Mouse (Mus musculus) limb, embryonic 14.5 days (tissue): ENCODE results near the gene Atxn7l1. TPM values are rescaled to one million over a fixed set of nuclear protein-coding genes. Genes with fewer than 3 reads are reported as not detected.
A peak's percentile ranks its signal among the peaks of the same experiment; 100 is the strongest.

Experiments used
- ATAC-seq: fragments of 200-750 bp; cut with Nextera tagmentation; 2 replicates; pipeline ENCODE4 v1.8.0; 2017; ENCODE audit warnings: low read depth, moderate number of reproducible peaks, moderate TSS enrichment; ENCODE audit not compliant: low FRiP score
- DNase-seq: peaks from one replicate; pipeline ENCODE4 v3.0.0-alpha.2; 2015; ENCODE audit warnings: low spot score
- H3K27ac ChIP-seq: fragments of 300-500 bp; sonication (generic); replicated peaks from 2 replicates; pipeline ENCODE4 v1.5.1; 2014; ENCODE audit warnings: low read depth, mild to moderate bottlenecking, low read length, moderate library complexity, mixed read lengths
- H3K27me3 ChIP-seq: fragments of 300-500 bp; sonication (generic); 2 replicates; pipeline ENCODE4 v1.6.1; 2014; ENCODE audit warnings: low read length, mixed read lengths; ENCODE audit not compliant: control insufficient read depth, insufficient read depth
- H3K36me3 ChIP-seq: fragments of 300-500 bp; sonication (generic); 2 replicates; pipeline ENCODE4 v1.6.1; 2014; ENCODE audit warnings: mild to moderate bottlenecking, low read length, moderate library complexity, mixed read lengths; ENCODE audit not compliant: control insufficient read depth, insufficient read depth
- H3K4me1 ChIP-seq: fragments of 300-500 bp; sonication (generic); 2 replicates; pipeline ENCODE4 v1.6.1; 2014; ENCODE audit warnings: antibody characterized with exemption, low read length, mixed read lengths; ENCODE audit not compliant: control insufficient read depth, insufficient read depth
- H3K4me2 ChIP-seq: fragments of 300-500 bp; sonication (generic); replicated peaks from 2 replicates; pipeline ENCODE4 v1.6.1; 2014; ENCODE audit warnings: low read depth, mild to moderate bottlenecking, low read length, moderate library complexity; ENCODE audit not compliant: severe bottlenecking
- H3K4me3 ChIP-seq: fragments of 300-500 bp; sonication (generic); replicated peaks from 2 replicates; pipeline ENCODE4 v1.5.1; 2014; ENCODE audit warnings: low read length
- H3K9ac ChIP-seq: fragments of 300-500 bp; sonication (generic); 2 replicates; pipeline ENCODE4 v1.6.1; 2014; ENCODE audit warnings: mild to moderate bottlenecking, low read depth, low read length, moderate library complexity; ENCODE audit not compliant: severe bottlenecking
- H3K9me3 ChIP-seq: fragments of 300-500 bp; sonication (generic); 2 replicates; pipeline ENCODE4 v1.6.1; 2016; ENCODE audit warnings: low read length; ENCODE audit not compliant: control insufficient read depth
- POLR2A ChIP-seq: fragments of 200-500 bp; IDR thresholded peaks from 2 replicates; pipeline ENCODE4 v1.8.0; 2012; ENCODE audit warnings: inconsistent platforms, mild to moderate bottlenecking, moderate library complexity, borderline replicate concordance; ENCODE audit not compliant: insufficient read depth, insufficient read length; ENCODE audit errors: extremely low read depth
- WGBS: fragments of 180-500 bp; shearing (Covaris S2); extraction: QIAGEN DNeasy Blood & Tissue Kit; methylation state at CpG from one replicate; pipeline ENCODE4 v1.1.7; 2014; 5-methylcytosine and 5-hydroxymethylcytosine counted together
- polyA plus RNA-seq, 2 experiments: library from polyadenylated mRNA; depleted of rRNA in 1 of 2; stranded (reverse) in 1 of 2; unstranded in 1 of 2; fragments of >200 nt; fragmentation: Nextera tagmentation in 1 of 2; extraction: Ambion mirVana in 1 of 2; gene quantifications; 2 replicates each; pipeline versions ENCODE4 v1.2.1 to v1.2.3; 2012 to 2014

Atxn7l1 gene
- polyA plus RNA-seq, 2 experiments = 15.3 to 23.1 TPM

DNA sequence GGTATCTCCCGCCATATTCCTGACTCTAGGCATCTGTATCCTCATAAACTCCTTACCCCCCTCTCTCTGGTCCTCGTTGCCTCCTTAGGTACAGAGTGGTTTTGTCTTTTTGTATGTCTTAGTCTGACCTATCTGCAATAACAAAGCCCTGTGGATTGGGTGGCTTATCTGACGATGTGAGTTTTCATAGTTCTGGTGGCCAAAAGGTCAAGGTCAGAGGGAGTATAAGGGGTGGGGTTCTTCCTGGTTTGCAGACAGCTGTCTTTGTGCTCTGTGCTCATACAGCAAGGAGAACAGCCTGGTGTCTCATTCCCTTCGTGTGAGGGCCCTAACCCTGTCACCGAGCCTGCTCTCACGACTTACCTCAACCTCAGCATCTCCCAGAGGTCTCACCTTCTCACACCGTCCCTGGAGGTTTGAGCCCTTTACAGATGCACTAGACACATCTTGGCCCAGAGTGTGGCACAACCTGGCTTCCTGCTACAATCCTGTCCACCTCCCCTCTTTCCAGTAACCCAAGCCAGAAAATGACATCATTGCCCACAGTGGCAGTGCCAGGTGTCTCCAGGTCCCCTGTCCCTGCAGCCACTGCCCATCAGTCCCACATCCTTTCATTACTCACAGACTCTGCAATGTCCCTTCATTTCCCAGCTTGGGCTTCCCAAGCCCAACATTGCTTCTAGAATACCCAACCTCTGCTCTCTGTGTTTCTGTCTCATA is 54.2 kb downstream of the Atxn7l1 start:
- no peaks in the 10 kb centered on the region for H3K27me3 ChIP-seq
- no peaks in the 10 kb centered on the region for H3K4me1 ChIP-seq
- ATAC-seq (no peak), DNase-seq (no peak)
- H3K4me3 ChIP-seq = no peak overlapping the region
- no peak for TF ChIP-seq POLR2A
- no peaks in the 10 kb centered on the region for H3K9me3 ChIP-seq
- WGBS = 71% methylated on average over 7 of the region's 7 CpGs
- H3K4me2 ChIP-seq = no peak overlapping the region
- no peaks in the 10 kb centered on the region for H3K36me3 ChIP-seq
- H3K9ac ChIP-seq = no peak overlapping the region; the same call in 1 of the 2 replicates
- H3K27ac ChIP-seq = no peak overlapping the region

DNA sequence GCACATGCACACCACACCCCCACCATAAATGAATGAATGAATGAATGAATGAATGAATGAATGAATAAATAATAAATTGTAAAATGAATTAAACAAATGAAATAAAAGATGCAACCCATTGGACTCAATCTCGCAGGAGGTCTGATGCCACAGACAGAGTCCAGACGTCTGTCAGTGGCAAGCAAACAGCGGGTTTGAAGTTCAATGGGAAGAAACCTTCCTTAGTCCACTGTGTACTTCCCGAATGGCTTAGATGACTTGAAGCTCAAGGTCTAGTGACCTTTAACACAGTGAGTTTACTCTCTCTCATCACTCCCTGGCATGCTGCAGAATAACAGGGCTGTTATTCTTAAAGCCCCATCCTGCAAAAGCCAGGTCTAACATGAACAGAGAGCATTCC is 57.8 kb downstream of the Atxn7l1 start:
- 92% methylated on average over 4 of the region's 4 CpGs for WGBS
- ATAC-seq (no peak), DNase-seq (no peak)
- H3K4me2 ChIP-seq = no peak overlapping the region
- no peak for TF ChIP-seq POLR2A
- no peaks in the 10 kb centered on the region for H3K36me3 ChIP-seq
- H3K27me3 ChIP-seq = no peaks in the 10 kb centered on the region
- H3K4me1 ChIP-seq = no peaks in the 10 kb centered on the region
- H3K27ac ChIP-seq = no peak overlapping the region
- no peak overlapping the region for H3K4me3 ChIP-seq
- no peak overlapping the region for H3K9ac ChIP-seq
- no peaks in the 10 kb centered on the region for H3K9me3 ChIP-seq

DNA sequence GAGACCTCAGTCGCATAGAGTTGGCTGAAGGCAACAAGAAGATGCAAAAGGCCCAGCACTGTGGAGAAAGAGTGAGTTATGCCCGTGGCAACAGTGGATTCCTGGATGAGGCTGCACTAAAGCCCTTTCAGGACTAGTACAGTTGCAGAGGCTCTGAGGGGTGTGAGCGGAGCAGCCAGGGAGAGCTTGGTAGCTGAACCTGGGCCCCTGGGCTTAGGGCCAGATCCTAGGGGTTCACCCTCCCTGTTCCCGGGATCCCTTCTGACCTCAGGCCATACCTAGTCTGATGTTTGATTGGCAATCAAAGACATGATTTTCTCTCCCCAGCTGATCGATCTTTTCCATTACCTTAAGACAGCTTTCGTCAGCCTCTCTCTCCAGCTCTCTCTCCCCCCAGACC is 58.8 kb downstream of the Atxn7l1 start:
- Histone ChIP-seq H3K9ac (no peak overlapping the region), H3K4me2 (no peak overlapping the region), H3K9me3 (no peaks in the 10 kb centered on the region), H3K36me3 (no peaks in the 10 kb centered on the region), H3K27ac (no peak overlapping the region), H3K4me1 (no peaks in the 10 kb centered on the region), H3K27me3 (no peaks in the 10 kb centered on the region), H3K4me3 (no peak overlapping the region)
- 92% methylated on average over 6 of the region's 6 CpGs for WGBS
- no peak for TF ChIP-seq POLR2A
- DNase-seq (no peak), ATAC-seq (no peak)

DNA sequence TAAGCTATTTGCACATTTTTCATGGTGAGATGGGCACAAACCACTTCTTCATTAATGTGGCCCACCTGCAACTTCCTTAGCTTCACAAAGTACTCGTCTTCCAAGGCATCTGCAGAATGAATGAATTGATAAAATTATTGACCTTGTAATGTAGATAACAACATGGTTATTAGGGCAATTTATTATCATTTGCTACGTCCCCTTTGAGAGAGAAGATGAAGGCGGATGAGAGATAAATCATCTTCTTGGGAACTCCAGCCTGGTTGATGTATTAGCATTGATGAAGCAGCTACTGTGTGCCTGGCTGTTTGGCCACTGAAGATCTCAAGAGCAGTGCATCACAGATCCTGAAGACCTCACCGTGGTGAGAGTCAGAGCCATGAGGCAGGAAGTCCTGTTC is 63.4 kb downstream of the Atxn7l1 start:
- Histone ChIP-seq H3K27me3 (no peaks in the 10 kb centered on the region), H3K36me3 (no peaks in the 10 kb centered on the region), H3K27ac (no peak overlapping the region), H3K4me2 (no peak overlapping the region), H3K4me1 (no peaks in the 10 kb centered on the region), H3K9me3 (no peaks in the 10 kb centered on the region), H3K9ac (no peak overlapping the region), H3K4me3 (no peak overlapping the region)
- no peak for DNase-seq
- ATAC-seq = no peak
- WGBS = 77% methylated on average over 4 of the region's 4 CpGs
- TF ChIP-seq POLR2A = no peak

DNA sequence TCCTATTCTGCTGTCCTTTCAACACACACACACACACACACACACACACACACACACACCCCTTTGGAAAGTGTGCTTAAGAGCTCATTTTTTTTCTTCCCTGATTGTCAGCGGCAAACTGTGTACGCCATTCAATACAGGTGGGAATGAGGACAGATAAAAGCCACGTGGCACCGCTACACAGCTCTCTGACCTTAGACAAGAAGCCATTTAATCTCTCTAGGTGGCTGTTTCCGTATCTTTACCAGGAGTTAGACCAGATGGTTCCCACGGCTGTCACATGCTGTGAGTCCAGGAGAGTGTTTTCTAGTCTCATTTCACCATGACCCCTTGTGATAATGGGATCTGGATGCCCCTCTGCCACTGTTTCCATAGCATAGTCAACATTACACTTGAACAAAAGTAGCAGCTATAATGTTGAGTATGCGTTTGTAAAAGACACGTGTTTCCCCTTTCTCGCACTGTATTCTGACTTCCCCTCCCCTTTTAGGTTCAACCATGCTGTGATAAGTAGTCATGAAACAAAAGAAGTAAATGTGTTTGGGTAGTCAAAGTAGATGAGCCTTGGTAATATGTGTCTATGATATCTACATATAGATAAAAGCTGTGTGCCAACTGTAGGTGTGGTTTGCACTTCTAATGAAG is 70.8 kb downstream of the Atxn7l1 start:
- WGBS = 86% methylated on average over 9 of the region's 9 CpGs
- Histone ChIP-seq H3K4me3 (no peak overlapping the region), H3K27ac (no peak overlapping the region), H3K27me3 (no peaks in the 10 kb centered on the region), H3K4me1 (peaks cover 3% of the 10 kb centered on the region), H3K36me3 (0 out of 2 replicates have a peak, but pooled peaks cover 5% of the 10 kb centered on the region), H3K9me3 (no peaks in the 10 kb centered on the region), H3K4me2 (no peak overlapping the region), H3K9ac (no peak overlapping the region)
- ATAC-seq (no peak), DNase-seq (no peak)
- no peak for TF ChIP-seq POLR2A

DNA sequence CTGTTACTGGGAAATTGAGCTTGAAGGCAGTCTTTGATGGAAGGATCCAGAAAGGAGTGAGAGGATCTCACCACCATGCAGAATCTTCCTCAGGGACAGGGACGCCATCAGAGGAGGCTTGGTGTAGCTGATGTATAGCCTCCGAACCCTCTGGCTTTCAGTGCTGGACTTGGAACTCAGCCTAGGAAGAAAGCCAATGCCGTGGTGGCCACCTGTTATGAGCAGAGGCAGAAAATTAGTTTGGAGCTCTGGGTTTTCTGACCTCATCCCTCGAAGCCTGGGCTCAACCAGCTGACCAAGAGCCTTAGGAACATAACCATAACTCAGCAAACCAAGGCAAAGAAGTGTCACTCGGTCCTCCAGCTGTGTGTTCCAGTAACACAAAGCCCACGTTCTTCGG is 71.9 kb downstream of the Atxn7l1 start:
- no peak overlapping the region for H3K4me2 ChIP-seq
- peak; percentile 59; the same call in 1 of the 2 replicates for ATAC-seq

More for the DNA sequence above, 71.9 kb downstream of the Atxn7l1 start:
- Histone ChIP-seq H3K27ac (no peak overlapping the region), H3K4me1 (peaks cover 3% of the 10 kb centered on the region), H3K36me3 (0 out of 2 replicates have a peak, but pooled peaks cover 5% of the 10 kb centered on the region), H3K27me3 (no peaks in the 10 kb centered on the region), H3K9ac (no peak overlapping the region), H3K9me3 (no peaks in the 10 kb centered on the region), H3K4me3 (no peak overlapping the region)
- TF ChIP-seq POLR2A = no peak
- peak; percentile 40 for DNase-seq
- 73% methylated on average over 7 of the region's 7 CpGs for WGBS
